Mouse (Mus musculus) ES-CJ7 (cell line): Measurements from ENCODE around the gene Plvap.
A peak's percentile ranks its signal among the peaks of the same experiment; 100 is the strongest.

Experiments used
- DNase-seq: peaks from one replicate; pipeline ENCODE4 v3.0.0; 2011; ENCODE audit warnings: low read depth, low spot score

The Plvap gene

GRCm38 (mm10) chr8:71511644-71512043 lies at the start of gene Plvap:
TSS of gene Plvap (minus strand) at chr8:71511752.
- no peak for DNase-seq

DNA sequence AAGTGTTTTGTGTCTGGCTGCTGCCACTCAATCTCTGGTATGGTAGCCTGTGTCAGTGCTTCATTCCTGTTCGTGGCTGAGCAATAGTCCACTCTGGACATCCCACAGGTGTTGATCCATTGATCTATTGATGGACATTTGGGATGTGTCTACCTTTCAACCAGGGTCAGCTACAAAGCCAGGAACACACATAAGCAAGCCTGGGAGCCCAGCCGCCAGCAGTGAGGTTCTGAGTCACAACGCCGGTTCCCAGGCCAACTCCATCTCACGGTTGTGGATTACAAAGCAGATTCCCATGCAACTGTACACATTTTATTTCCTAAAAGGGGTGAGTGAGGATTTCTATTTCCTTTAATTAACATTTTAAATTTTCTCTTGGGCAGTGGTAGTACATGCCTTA lies 49.2 kb upstream of the Plvap start:
- DNase-seq: no peak

GRCm38 (mm10) chr8:71560071-71560470 lies 48.5 kb upstream of the Plvap start:
- no peak for DNase-seq

DNA sequence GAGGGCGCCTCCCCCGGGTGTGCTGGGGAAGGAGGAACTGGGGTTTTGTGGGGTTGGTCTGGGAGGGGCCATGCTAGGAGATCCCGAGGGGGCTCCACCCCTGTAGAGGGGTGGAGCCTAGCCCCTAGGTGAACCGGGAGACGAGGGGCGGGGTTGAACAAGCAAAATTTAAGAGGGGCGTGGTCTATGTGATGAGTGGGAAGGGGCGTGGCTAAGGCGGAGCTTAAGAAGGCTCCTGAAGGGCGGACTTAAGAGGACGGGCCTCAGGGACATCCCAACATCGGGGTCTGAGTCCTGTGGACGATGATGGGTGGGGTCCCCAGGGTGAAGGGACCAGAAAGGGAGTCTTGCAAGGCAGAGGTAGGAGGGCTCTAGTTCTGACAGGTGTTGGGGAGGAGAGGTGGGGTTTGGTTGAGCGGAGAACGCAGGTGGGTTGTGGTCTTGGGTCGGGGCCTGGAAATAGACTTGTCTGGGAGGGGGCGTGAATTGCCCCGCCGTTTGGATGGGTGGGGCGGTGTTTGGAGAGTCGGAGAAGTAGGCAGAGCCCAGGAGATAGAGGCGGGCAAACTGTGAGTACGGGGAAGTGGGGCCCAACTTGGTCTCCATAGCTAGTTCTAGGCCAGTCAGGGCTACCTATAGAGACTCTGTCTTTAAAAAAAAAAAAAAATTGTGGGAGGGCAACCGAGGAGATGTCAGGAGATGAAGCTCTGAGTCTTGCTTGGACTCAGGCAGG lies 47.6 kb upstream of the Plvap start:
- peak; percentile 98 for DNase-seq

DNA sequence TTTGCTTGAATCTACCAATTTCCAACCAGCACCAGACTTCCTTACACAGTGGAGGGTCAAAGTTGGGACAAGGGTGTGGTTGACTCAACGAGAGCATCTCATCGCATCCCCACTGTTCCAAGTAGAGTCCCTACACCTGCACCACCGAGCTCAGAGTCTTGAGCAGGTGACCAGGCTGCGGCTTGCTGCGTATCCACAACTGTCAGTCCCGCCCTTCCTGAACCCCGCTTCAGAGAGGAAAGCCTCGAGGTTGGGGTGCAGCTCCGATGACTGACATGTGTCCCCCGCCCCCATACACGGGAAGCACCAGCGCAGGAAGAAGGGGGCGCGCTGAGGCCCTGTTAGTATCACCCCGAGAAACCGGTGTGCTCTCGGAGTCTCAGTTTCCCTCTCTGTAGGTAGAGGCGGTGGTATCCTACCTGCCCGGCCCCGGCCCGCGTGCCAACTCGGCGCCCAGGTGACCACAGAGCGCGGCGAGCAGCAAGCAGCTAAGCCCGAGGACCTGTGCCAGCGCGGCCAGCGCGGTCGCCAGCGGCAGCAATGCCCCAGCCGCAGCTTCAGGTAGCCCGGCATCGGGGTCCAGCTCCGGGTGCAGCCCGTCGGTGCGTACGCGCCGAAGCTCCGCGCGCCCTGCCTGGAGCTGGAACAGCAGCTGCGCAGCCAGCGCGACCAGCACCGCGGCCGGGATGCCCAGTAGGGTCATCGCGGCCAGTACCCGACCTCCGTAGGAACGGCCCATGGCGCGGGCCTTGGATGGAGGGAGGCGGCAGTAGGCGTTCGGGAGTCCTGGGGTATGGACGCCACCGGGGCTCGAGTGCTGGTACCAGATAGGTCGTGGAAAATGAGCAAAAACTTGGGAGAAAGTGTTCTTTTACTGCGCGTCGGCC lies 46.8 kb upstream of the Plvap start, which contains the start of gene Tmem221:
Tmem221 (minus strand) TSS at position 801 of the 887 bp plus-strand sequence.
- DNase-seq: peak; percentile 57

DNA sequence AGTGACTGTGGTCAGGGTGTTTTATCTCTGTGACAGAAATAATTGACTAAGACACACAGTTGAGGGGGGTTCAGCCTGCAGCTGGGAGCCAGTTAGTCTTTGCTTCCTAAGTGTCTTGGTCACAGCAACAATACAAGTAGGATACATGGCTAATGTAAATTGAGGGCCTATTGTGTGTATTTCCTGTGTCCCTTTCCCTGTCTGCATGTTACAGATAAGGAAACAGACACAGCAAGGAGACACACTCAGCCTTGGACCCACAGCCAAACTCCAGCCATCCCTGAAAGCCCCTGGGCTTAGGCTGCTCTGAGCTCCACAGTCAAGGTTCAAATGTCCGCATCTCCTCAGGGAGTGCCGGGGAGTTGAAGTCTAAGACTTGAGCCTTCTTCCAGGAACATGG lies 43.1 kb upstream of the Plvap start:
- DNase-seq: no peak

DNA sequence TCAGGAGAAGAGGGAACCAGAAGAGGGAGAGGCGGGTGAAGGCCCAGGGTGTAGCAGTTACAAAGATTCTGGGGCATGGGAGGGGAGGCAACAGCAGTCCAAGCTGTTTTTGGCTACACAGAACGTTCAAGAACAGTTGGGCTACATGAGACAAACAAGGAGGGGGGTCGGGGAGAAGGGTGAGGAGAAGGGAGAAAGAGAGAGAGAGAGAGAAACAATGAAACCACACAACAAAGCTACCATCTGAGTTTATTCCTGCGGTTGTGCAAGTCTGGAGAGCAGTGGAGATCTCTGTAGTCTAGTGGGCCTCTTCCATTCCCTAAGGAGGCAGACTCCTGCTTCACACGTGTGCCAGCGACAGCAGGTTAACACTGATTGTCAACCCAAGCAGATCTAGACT lies 42.4 kb upstream of the Plvap start:
- no peak for DNase-seq

- no peak for DNase-seq
These were observed 41.2 kb upstream of the Plvap start for GRCm38 (mm10) chr8:71552770-71553169.

GRCm38 (mm10) chr8:71550754-71551153 lies 39.2 kb upstream of the Plvap start:
- no peak for DNase-seq

GRCm38 (mm10) chr8:71547590-71547989 lies 36.0 kb upstream of the Plvap start:
- no peak for DNase-seq

DNA sequence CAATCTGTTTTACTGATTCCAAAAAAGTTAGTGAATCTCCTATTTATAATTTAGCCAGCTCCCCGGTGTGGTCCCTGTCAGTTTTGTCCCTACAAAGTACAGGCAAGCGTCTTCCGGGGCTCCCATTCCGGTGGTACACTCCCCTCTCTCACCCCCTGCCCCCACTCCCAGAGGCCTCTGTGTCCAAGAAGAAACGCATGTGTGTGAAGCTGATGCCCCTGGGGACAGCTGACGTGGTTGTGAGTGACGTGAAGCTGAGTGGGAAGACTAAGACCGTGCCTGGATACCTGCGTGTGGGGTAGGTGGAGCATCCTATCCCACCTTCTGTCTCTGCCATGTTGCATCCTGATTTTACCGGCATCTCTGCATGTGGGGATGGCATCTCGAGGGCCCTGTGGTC lies 33.5 kb upstream of the Plvap start:
- no peak for DNase-seq

DNA sequence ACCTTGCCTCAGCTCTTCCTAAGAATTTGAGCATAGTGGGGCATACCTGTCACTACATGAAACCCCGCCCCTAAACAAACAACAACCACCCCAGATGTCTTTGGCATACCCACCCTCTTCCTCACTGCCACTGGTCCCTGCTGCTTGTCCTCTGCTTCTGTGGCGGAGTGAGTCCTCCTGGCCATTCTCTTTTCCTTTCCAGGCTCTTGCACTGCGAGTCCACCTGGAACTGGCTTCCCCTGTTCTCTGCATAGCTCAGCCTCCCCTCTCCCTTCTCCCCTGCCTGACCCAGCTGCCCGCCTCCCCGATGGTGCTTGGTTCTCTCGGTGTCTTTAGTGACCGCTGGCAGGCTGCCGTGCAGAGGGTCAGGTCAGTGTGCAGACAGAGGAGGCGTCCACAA lies 32.2 kb upstream of the Plvap start:
- no peak for DNase-seq

GRCm38 (mm10) chr8:71542632-71543343 lies 31.2 kb upstream of the Plvap start, which contains the start of gene Mvb12a:
TSS of gene Mvb12a (plus strand) at chr8:71542922.
- DNase-seq: peak; percentile 100

- DNase-seq: peak; percentile 94
These were observed 25.7 kb upstream of the Plvap start, which contains the start of gene Bst2 for GRCm38 (mm10) chr8:71537028-71537867. TSS of gene Bst2 (minus strand) at chr8:71537456.

DNA sequence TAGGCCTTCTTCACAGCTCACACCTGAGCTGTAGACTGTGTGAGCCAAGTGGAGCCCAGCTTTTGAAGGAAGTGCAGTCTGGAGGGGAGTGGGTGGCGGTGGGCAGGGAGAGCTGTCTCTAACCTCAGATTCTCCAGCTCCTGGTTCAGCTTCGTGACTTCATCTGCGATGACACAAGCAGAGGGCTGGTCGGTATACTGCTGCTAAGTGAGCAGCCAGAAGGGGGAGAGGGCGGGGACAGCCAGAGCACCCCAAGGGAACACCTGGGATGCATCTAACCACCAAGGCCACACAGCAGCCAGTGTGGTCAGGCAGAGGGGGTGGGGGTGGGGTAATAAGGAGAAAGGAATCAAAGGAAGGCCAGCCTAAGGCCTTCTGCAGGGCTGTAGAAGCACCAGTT lies 24.1 kb upstream of the Plvap start:
- no peak for DNase-seq

- DNase-seq: no peak
These were observed 22.8 kb upstream of the Plvap start for GRCm38 (mm10) chr8:71534263-71534810.

GRCm38 (mm10) chr8:71530735-71531467 lies 19.3 kb upstream of the Plvap start:
- peak; percentile 89 for DNase-seq

GRCm38 (mm10) chr8:71528362-71529073 lies 17.0 kb upstream of the Plvap start:
- no peak for DNase-seq

GRCm38 (mm10) chr8:71527162-71527870 lies 15.8 kb upstream of the Plvap start:
- no peak for DNase-seq
